Comparison of ENCODE assay signal across 8 mouse cellular contexts in the genomic region with DNA sequence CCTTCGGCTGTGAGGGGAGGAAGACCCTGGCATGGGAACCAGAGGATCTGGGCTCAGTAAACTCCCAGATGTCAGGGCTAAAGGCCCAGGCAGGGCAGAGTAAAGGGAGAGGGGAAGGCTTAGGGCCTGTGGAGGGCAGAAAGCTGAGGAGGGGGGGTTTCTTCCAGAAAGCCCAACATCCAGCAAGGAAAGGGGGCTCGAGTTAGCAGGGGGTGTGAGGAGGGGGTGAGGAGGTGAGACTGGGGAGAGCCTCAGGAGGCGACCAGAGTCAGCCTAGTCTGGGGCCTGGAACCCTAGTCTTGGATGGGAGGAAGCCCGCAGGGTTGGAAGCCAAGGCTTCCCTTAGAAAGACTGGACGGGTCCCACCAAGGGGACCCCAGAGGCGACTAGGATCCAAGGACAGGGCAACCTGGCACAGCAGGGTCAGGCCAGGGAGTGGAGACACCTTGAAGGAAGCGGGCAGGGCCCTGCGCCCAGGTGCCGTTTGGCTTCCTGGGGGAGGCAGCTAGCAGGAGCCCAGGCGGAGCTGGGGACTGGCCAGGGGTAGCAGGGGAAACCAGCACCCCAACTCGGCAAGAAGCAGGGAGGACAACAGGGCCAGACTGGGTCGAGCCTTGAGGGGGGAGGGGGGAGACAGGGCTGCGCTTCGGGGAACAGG. TPM values are rescaled to one million over a fixed set of nuclear protein-coding genes. Genes with fewer than 3 reads are reported as not detected.
DNase-seq lines count a peak whose midpoint lies in the region; ATAC-seq and TF ChIP-seq lines count a peak whose summit lies in the region.

No protein-coding gene starts in this region.

- H3K4me1 ChIP-seq in lung, embryonic 16.5 days (replicated peaks; ENCODE audit: control insufficient read depth, insufficient read depth, low read length), result peaks cover 18% of the 10 kb centered on the region
- peaks cover 18% of the 10 kb centered on the region; the same call in 1 of the 2 replicates for H3K4me1 ChIP-seq in hindbrain, postnatal 0 days (ENCODE audit: insufficient read depth, low read length)
- peaks cover 13% of the 10 kb centered on the region for H3K4me1 ChIP-seq in midbrain, postnatal 0 days (ENCODE audit: insufficient read depth, low read length)

- H3K9ac ChIP-seq in lung, embryonic 16.5 days (ENCODE audit: low read length), result peak overlapping the region; percentile 90
- peak overlapping the region; percentile 81 for H3K9ac ChIP-seq in hindbrain, postnatal 0 days (replicated peaks; ENCODE audit: low read length)
- peak overlapping the region; percentile 94 for H3K9ac ChIP-seq in midbrain, postnatal 0 days (replicated peaks; ENCODE audit: low read length, poor library complexity, severe bottlenecking)

- no peak for TF ChIP-seq CTCF in hindbrain, postnatal 0 days (IDR thresholded peaks at IDR 0.05; ENCODE audit: low read depth)
- TF ChIP-seq CTCF in midbrain, postnatal 0 days (IDR thresholded peaks at IDR 0.05), result no peak

- ATAC-seq in lung, embryonic 16.5 days (ENCODE audit: low read depth), result peak; percentile 1
- ATAC-seq in hindbrain, postnatal 0 days, result 0 out of 2 replicates have a peak, but pooled peaks have one; percentile 0
- peak; percentile 3; the same call in 1 of the 2 replicates for ATAC-seq in midbrain, postnatal 0 days (ENCODE audit: low FRiP score)

- H3K27ac ChIP-seq in lung, embryonic 16.5 days (ENCODE audit: low read length), result peak overlapping the region; percentile 70
- H3K27ac ChIP-seq in hindbrain, postnatal 0 days, result peak overlapping the region; percentile 78; the same call in 1 of the 2 replicates
- H3K27ac ChIP-seq in midbrain, postnatal 0 days (ENCODE audit: low read depth, low read length), result peak overlapping the region; percentile 81

- DNase-seq in cerebellum, adult 18-20 months, result peak; percentile 32 to 43
- no peak for DNase-seq in cerebellum, adult 11-12 months
- no peak for DNase-seq in lung, adult 18-20 months
- no peak for DNase-seq in hindbrain, postnatal 0 days (ENCODE audit: low spot score)
- no peak for DNase-seq in midbrain, postnatal 0 days (ENCODE audit: low spot score)
- DNase-seq in c-Kit-positive CD71-positive TER-119-positive erythroid progenitor cells, embryonic 14.5 days (ENCODE audit: low spot score), result no peak
- DNase-seq in ovary, adult 18-20 months (ENCODE audit: low spot score), result no peak

- no peaks in the 10 kb centered on the region for H3K9me3 ChIP-seq in lung, embryonic 16.5 days (ENCODE audit: control insufficient read depth, low read length)
- H3K9me3 ChIP-seq in hindbrain, postnatal 0 days (ENCODE audit: low read length), result no peaks in the 10 kb centered on the region
- no peaks in the 10 kb centered on the region for H3K9me3 ChIP-seq in midbrain, postnatal 0 days (ENCODE audit: low read length)

- peak overlapping the region; percentile 89 for H3K4me2 ChIP-seq in lung, embryonic 16.5 days (ENCODE audit: low read depth, low read length)
- H3K4me2 ChIP-seq in hindbrain, postnatal 0 days (ENCODE audit: low read depth, low read length), result peak overlapping the region; percentile 95
- peak overlapping the region; percentile 95 for H3K4me2 ChIP-seq in midbrain, postnatal 0 days (ENCODE audit: low read depth, low read length, poor library complexity, severe bottlenecking)

- peak overlapping the region; percentile 93 for H3K4me3 ChIP-seq in lung, embryonic 16.5 days (ENCODE audit: low read length)
- peak overlapping the region; percentile 67 for H3K4me3 ChIP-seq in hindbrain, postnatal 0 days (ENCODE audit: low read length)
- peak overlapping the region; percentile 92 for H3K4me3 ChIP-seq in midbrain, postnatal 0 days (ENCODE audit: low read depth, low read length)

- WGBS in lung, embryonic 16.5 days, result 4% methylated on average over 14 of the region's 14 CpGs
- WGBS in hindbrain, postnatal 0 days, result 6% methylated on average over 14 of the region's 14 CpGs
- 6% methylated on average over 13 of the region's 14 CpGs for WGBS in midbrain, postnatal 0 days

- H3K27me3 ChIP-seq in lung, embryonic 16.5 days (ENCODE audit: control insufficient read depth, insufficient read depth, low read depth, low read length), result no peaks in the 10 kb centered on the region
- H3K27me3 ChIP-seq in hindbrain, postnatal 0 days (ENCODE audit: insufficient read depth, low read length), result no peaks in the 10 kb centered on the region
- no peaks in the 10 kb centered on the region for H3K27me3 ChIP-seq in midbrain, postnatal 0 days (ENCODE audit: insufficient read depth, low read length)

- no peaks in the 10 kb centered on the region for H3K36me3 ChIP-seq in lung, embryonic 16.5 days (ENCODE audit: control insufficient read depth, insufficient read depth, low read length)
- H3K36me3 ChIP-seq in hindbrain, postnatal 0 days (ENCODE audit: insufficient read depth, low read length), result no peaks in the 10 kb centered on the region
- H3K36me3 ChIP-seq in midbrain, postnatal 0 days (ENCODE audit: insufficient read depth, low read length), result 0 out of 2 replicates have a peak, but pooled peaks cover 2% of the 10 kb centered on the region

RNA-seq across cellular contexts. Expression of gene Mark4, which starts 1.1 kb away (rescaled TPM):
- polyA plus RNA-seq in lung, embryonic 16.5 days (2015; fragmentation: Nextera tagmentation; extraction: Ambion mirVana), result 5.2 TPM in 2 replicates
- 60.3 and 60.5 TPM in 2 replicates for total RNA-seq in hindbrain, postnatal 0 days (2014; rRNA removed)
- 16.2 and 18.1 TPM in 2 replicates for polyA plus RNA-seq in hindbrain, postnatal 0 days (2015; fragmentation: Nextera tagmentation; extraction: Ambion mirVana)
- 58.1 and 68.9 TPM in 2 replicates for total RNA-seq in midbrain, postnatal 0 days (2014; rRNA removed)
- 16.2 and 17.0 TPM in 2 replicates for polyA plus RNA-seq in midbrain, postnatal 0 days (2015; fragmentation: Nextera tagmentation; extraction: Ambion mirVana)

RNA-seq across cellular contexts. Expression of gene Exoc3l2, which starts 5.6 kb away (rescaled TPM):
- 0.72 and 1.1 TPM in 2 replicates for polyA plus RNA-seq in lung, embryonic 16.5 days (2015; fragmentation: Nextera tagmentation; extraction: Ambion mirVana)
- 0.61 and 1.3 TPM in 2 replicates for total RNA-seq in hindbrain, postnatal 0 days (2014; rRNA removed)
- 2.0 and 2.3 TPM in 2 replicates for polyA plus RNA-seq in hindbrain, postnatal 0 days (2015; fragmentation: Nextera tagmentation; extraction: Ambion mirVana)
- 0.28 and 0.49 TPM in 2 replicates for total RNA-seq in midbrain, postnatal 0 days (2014; rRNA removed)
- 1.5 and 1.6 TPM in 2 replicates for polyA plus RNA-seq in midbrain, postnatal 0 days (2015; fragmentation: Nextera tagmentation; extraction: Ambion mirVana)

RNA-seq across cellular contexts. Expression of gene Bloc1s3, which starts 50.6 kb away (rescaled TPM):
- polyA plus RNA-seq in lung, embryonic 16.5 days (2015; fragmentation: Nextera tagmentation; extraction: Ambion mirVana), result 1.4 TPM in 2 replicates
- 18.8 and 22.4 TPM in 2 replicates for total RNA-seq in hindbrain, postnatal 0 days (2014; rRNA removed)
- 3.8 and 4.3 TPM in 2 replicates for polyA plus RNA-seq in hindbrain, postnatal 0 days (2015; fragmentation: Nextera tagmentation; extraction: Ambion mirVana)
- total RNA-seq in midbrain, postnatal 0 days (2014; rRNA removed), result 17.8 and 21.4 TPM in 2 replicates
- polyA plus RNA-seq in midbrain, postnatal 0 days (2015; fragmentation: Nextera tagmentation; extraction: Ambion mirVana), result 3.9 and 4.2 TPM in 2 replicates

RNA-seq across cellular contexts. Expression of gene Trappc6a, which starts 50.7 kb away (rescaled TPM):
- 104 and 111 TPM in 2 replicates for polyA plus RNA-seq in lung, embryonic 16.5 days (2015; fragmentation: Nextera tagmentation; extraction: Ambion mirVana)
- 26.4 and 46.5 TPM in 2 replicates for total RNA-seq in hindbrain, postnatal 0 days (2014; rRNA removed)
- 42.8 and 44.3 TPM in 2 replicates for polyA plus RNA-seq in hindbrain, postnatal 0 days (2015; fragmentation: Nextera tagmentation; extraction: Ambion mirVana)
- 14.9 and 23.9 TPM in 2 replicates for total RNA-seq in midbrain, postnatal 0 days (2014; rRNA removed)
- polyA plus RNA-seq in midbrain, postnatal 0 days (2015; fragmentation: Nextera tagmentation; extraction: Ambion mirVana), result 32.2 and 32.6 TPM in 2 replicates

RNA-seq across cellular contexts. Expression of gene Ckm, which starts 53.0 kb away (rescaled TPM):
- polyA plus RNA-seq in lung, embryonic 16.5 days (2015; fragmentation: Nextera tagmentation; extraction: Ambion mirVana), result 78.9 and 137 TPM in 2 replicates
- 3.9 and 27.4 TPM in 2 replicates for total RNA-seq in hindbrain, postnatal 0 days (2014; rRNA removed)
- 0.14 and 0.30 TPM in 2 replicates for polyA plus RNA-seq in hindbrain, postnatal 0 days (2015; fragmentation: Nextera tagmentation; extraction: Ambion mirVana)
- total RNA-seq in midbrain, postnatal 0 days (2014; rRNA removed), result 0.38 and 8.2 TPM in 2 replicates
- 0.21 and 0.25 TPM in 2 replicates for polyA plus RNA-seq in midbrain, postnatal 0 days (2015; fragmentation: Nextera tagmentation; extraction: Ambion mirVana)

Comparison
In these comparisons a context has a peak if more than half of its experiments do, and no peak if none do; other contexts are left out.
1. DNase-seq: peak in cerebellum, adult 18-20 months (2 of 2); none in cerebellum, adult 11-12 months (single experiment), lung, adult 18-20 months (0 of 2), hindbrain, postnatal 0 days (single experiment), midbrain, postnatal 0 days (single experiment), c-Kit-positive CD71-positive TER-119-positive erythroid progenitor cells, embryonic 14.5 days (single experiment) and ovary, adult 18-20 months (single experiment).
2. Peak in every context shown above with its lines, with median percentiles within 50 percentile points of each other: ATAC-seq, H3K27ac ChIP-seq, H3K4me2 ChIP-seq, H3K4me3 ChIP-seq and H3K9ac ChIP-seq.